Mouse (Mus musculus): ENCODE measurements around the gene Sec22b. TPM values are rescaled to one million over a fixed set of nuclear protein-coding genes. Genes with fewer than 3 reads are reported as not detected.

Gene Sec22b
- polyA plus RNA-seq, 1 experiment from 2014 or later = 146 TPM

DNA sequence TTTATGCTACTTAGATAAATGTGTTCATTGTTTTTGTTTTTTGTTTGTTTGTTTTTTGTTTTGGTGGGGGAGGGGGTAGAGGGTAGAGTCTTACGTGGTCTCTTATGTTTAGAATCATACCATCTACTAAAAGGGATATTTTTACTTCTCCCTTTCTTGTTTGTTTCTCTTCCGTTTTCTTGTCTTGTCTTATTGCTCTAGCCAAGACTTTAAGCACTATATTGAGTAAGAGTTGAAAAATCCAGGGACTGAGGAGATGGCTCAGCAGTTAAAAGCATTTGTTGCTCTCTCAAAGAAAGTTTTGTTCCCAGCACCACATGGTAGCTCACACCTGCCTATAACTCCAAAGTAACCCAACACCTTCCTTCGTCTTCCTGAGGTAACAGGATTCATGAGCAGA, 50.1 kb downstream of the Sec22b start:
- no peak overlapping the region for H3K4me3 ChIP-seq (ENCODE audit: low read depth, low read length)
- no peaks in the 10 kb centered on the region for H3K36me3 ChIP-seq (ENCODE audit: control insufficient read depth, insufficient read depth, low read length)
- peaks cover 3% of the 10 kb centered on the region; the same call in 1 of the 2 replicates for H3K27me3 ChIP-seq (ENCODE audit: control insufficient read depth, insufficient read depth, low read length)
- H3K4me1 ChIP-seq (ENCODE audit: control insufficient read depth, insufficient read depth, low read length) = peaks cover 7% of the 10 kb centered on the region; the same call in 1 of the 2 replicates
- no peak overlapping the region for H3K27ac ChIP-seq (ENCODE audit: low read depth, low read length)
- ATAC-seq (replicated peaks; ENCODE audit: insufficient number of reproducible peaks, low FRiP score, low TSS enrichment) = no peak
- 83% methylated on average over 3 of the region's 3 CpGs for WGBS (ENCODE audit: insufficient replicate concordance)
- H3K4me2 ChIP-seq = no peak overlapping the region
- H3K9me3 ChIP-seq (replicated peaks; ENCODE audit: control insufficient read depth, low read length) = no peaks in the 10 kb centered on the region; the same call in 1 of the 2 replicates
- no peak overlapping the region for H3K9ac ChIP-seq (ENCODE audit: low read depth, low read length)

DNA sequence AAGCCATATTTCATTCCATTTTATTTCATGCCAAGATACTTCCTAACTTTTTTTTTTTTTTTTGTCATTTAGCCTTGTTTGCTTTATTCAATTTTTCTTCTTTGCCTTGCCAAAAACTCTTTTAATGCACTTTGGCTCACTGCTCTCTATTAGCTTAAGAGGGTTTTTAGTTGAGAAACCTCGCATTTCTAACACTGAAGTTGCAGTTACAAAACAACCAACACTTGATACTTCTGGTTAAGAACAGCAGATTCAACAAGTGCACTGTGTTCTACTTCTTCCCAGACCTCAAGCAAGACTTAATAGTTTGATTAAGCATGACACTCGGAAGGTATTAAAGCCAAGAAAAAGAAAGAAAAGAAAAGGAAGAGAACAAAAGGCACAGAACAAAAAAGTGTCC, 52.2 kb downstream of the Sec22b start:
- H3K4me1 ChIP-seq (ENCODE audit: control insufficient read depth, insufficient read depth, low read length) = no peaks in the 10 kb centered on the region
- peaks cover 3% of the 10 kb centered on the region; the same call in 1 of the 2 replicates for H3K27me3 ChIP-seq (ENCODE audit: control insufficient read depth, insufficient read depth, low read length)
- H3K9ac ChIP-seq (ENCODE audit: low read depth, low read length) = no peak overlapping the region
- no peak overlapping the region for H3K4me3 ChIP-seq (ENCODE audit: low read depth, low read length)
- ATAC-seq (replicated peaks; ENCODE audit: insufficient number of reproducible peaks, low FRiP score, low TSS enrichment) = no peak
- no peaks in the 10 kb centered on the region; the same call in 1 of the 2 replicates for H3K9me3 ChIP-seq (replicated peaks; ENCODE audit: control insufficient read depth, low read length)
- WGBS (ENCODE audit: insufficient replicate concordance) = 85% methylated on average over 2 of the region's 2 CpGs
- H3K27ac ChIP-seq (ENCODE audit: low read depth, low read length) = no peak overlapping the region
- H3K4me2 ChIP-seq = no peak overlapping the region
- H3K36me3 ChIP-seq (ENCODE audit: control insufficient read depth, insufficient read depth, low read length) = no peaks in the 10 kb centered on the region

DNA sequence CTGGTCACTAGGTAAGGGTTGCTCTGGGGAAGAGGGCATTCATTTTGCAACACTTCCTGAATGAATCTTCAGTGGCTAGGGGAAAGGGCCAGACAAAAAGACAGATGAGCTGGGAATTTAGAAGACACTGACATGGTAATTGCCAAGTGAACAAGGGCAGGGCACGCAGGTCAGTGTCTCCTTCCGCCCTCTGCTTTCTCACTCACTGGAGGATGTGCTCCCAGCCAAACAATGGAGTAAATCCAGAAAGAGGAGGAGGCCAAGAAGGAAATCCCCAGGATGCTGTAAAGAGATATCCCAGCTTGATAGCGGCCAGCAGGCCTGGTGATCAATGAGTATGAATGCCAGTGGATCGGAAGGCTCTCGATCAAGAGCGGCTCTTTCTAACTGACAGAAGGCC, 55.3 kb downstream of the Sec22b start:
- 60% methylated on average over 6 of the region's 6 CpGs for WGBS (ENCODE audit: insufficient replicate concordance)
- no peaks in the 10 kb centered on the region for H3K4me1 ChIP-seq (ENCODE audit: control insufficient read depth, insufficient read depth, low read length)
- ATAC-seq (replicated peaks; ENCODE audit: insufficient number of reproducible peaks, low FRiP score, low TSS enrichment) = no peak
- no peaks in the 10 kb centered on the region; the same call in 1 of the 2 replicates for H3K9me3 ChIP-seq (replicated peaks; ENCODE audit: control insufficient read depth, low read length)
- H3K4me3 ChIP-seq (ENCODE audit: low read depth, low read length) = no peak overlapping the region
- H3K36me3 ChIP-seq (ENCODE audit: control insufficient read depth, insufficient read depth, low read length) = no peaks in the 10 kb centered on the region
- no peak overlapping the region for H3K4me2 ChIP-seq
- H3K27me3 ChIP-seq (ENCODE audit: control insufficient read depth, insufficient read depth, low read length) = peaks cover 3% of the 10 kb centered on the region; the same call in 1 of the 2 replicates
- no peak overlapping the region for H3K27ac ChIP-seq (ENCODE audit: low read depth, low read length)
- no peak overlapping the region for H3K9ac ChIP-seq (ENCODE audit: low read depth, low read length)

DNA sequence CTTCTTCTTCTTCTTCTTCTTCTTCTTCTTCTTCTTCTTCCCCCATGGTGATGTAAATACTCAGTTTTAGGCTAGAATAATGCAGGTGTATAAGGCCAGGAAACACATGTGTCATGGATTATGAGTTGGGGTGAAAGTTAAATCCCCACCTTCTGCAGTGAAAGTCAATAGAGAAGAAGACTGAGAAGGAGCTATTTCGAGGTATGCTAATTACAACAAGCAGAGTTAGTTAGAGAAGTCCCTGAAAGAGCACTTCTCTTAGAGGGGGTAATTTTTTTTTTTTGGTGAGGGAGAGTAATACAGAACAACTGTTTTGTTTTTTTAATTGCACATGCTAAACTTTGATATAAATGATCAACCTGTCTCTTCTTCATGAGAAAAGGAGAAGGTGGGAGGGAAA, 55.9 kb downstream of the Sec22b start:
- Histone ChIP-seq H3K4me2 (no peak overlapping the region), H3K27me3 (ENCODE audit: control insufficient read depth, insufficient read depth, low read length) (peaks cover 3% of the 10 kb centered on the region; the same call in 1 of the 2 replicates), H3K4me3 (ENCODE audit: low read depth, low read length) (no peak overlapping the region), H3K36me3 (ENCODE audit: control insufficient read depth, insufficient read depth, low read length) (no peaks in the 10 kb centered on the region), H3K4me1 (ENCODE audit: control insufficient read depth, insufficient read depth, low read length) (no peaks in the 10 kb centered on the region), H3K9me3 (replicated peaks; ENCODE audit: control insufficient read depth, low read length) (no peaks in the 10 kb centered on the region; the same call in 1 of the 2 replicates), H3K9ac (ENCODE audit: low read depth, low read length) (no peak overlapping the region), H3K27ac (ENCODE audit: low read depth, low read length) (no peak overlapping the region)
- no peak for ATAC-seq (replicated peaks; ENCODE audit: insufficient number of reproducible peaks, low FRiP score, low TSS enrichment)
- 56% methylated on average over 1 of the region's 1 CpGs for WGBS (ENCODE audit: insufficient replicate concordance)

DNA sequence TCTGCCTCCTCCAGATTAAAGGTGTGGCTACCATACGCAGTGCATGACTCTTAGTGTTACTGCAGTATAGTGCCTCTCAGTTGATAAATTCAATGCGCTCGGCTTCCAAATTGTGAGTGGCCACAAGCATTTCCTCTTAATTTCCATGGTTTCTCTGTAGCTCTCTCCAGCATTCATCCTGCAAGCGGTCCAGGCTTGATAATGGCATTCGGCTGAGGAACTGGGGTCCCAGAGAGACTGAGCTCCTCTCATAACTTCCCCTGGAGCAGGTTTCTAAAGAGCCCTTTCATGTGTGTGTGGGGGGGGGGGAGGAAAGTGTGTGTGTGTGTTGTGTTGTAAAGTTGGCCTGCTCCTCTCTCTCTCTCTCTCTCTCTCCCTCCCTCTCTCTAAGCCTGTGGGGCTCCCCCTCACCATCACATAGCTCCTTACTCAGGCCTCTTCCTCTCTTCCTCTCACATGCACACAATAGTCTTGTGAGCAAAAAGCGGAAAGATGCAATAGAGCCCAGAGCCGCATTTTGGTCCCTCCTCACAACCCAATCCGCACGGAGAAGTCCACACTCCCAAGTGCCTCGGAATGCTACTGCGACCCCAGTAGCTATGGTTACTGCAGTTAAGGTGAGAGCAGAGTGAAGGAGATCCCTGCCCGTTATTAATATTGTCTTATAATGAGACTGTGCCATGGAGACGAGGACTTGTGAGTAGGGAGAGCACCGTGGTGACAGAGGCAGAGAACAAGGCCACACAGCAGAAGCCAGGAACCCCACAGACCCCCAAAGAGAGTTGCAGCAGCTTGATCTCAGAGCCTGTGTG, 60.0 kb downstream of the Sec22b start:
- Histone ChIP-seq H3K9ac (ENCODE audit: low read depth, low read length) (no peak overlapping the region), H3K4me2 (no peak overlapping the region), H3K27ac (ENCODE audit: low read depth, low read length) (no peak overlapping the region), H3K4me1 (ENCODE audit: control insufficient read depth, insufficient read depth, low read length) (no peaks in the 10 kb centered on the region), H3K4me3 (ENCODE audit: low read depth, low read length) (no peak overlapping the region), H3K9me3 (replicated peaks; ENCODE audit: control insufficient read depth, low read length) (no peaks in the 10 kb centered on the region), H3K27me3 (ENCODE audit: control insufficient read depth, insufficient read depth, low read length) (no peaks in the 10 kb centered on the region), H3K36me3 (ENCODE audit: control insufficient read depth, insufficient read depth, low read length) (no peaks in the 10 kb centered on the region)
- 70% methylated on average over 14 of the region's 14 CpGs for WGBS (ENCODE audit: insufficient replicate concordance)
- no peak for ATAC-seq (replicated peaks; ENCODE audit: insufficient number of reproducible peaks, low FRiP score, low TSS enrichment)

DNA sequence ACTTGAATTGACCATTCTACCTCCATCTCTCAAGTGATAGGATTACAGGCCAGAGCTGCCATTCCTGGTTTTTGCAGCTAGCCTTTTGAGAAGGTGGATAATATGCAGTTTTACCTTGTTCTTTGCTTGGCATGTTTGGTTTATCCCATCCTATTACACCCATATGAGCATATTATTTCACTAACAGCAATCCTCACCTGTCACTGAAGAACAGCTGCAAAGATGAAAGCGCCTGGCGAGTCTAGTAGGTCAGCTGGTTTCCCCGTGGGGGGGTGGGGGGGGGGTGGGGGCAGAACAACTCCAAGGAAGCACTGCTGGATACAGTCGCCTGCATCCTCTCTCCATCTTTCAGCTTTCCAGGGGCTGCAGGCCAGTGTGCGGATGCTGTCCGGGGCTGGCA, 61.0 kb downstream of the Sec22b start:
- Histone ChIP-seq H3K4me1 (ENCODE audit: control insufficient read depth, insufficient read depth, low read length) (no peaks in the 10 kb centered on the region), H3K9ac (ENCODE audit: low read depth, low read length) (no peak overlapping the region), H3K4me3 (ENCODE audit: low read depth, low read length) (no peak overlapping the region), H3K27me3 (ENCODE audit: control insufficient read depth, insufficient read depth, low read length) (0 out of 2 replicates have a peak, but pooled peaks cover 3% of the 10 kb centered on the region), H3K4me2 (no peak overlapping the region), H3K9me3 (replicated peaks; ENCODE audit: control insufficient read depth, low read length) (no peaks in the 10 kb centered on the region), H3K36me3 (ENCODE audit: control insufficient read depth, insufficient read depth, low read length) (no peaks in the 10 kb centered on the region), H3K27ac (ENCODE audit: low read depth, low read length) (no peak overlapping the region)
- 59% methylated on average over 6 of the region's 6 CpGs for WGBS (ENCODE audit: insufficient replicate concordance)
- ATAC-seq (replicated peaks; ENCODE audit: insufficient number of reproducible peaks, low FRiP score, low TSS enrichment) = no peak

DNA sequence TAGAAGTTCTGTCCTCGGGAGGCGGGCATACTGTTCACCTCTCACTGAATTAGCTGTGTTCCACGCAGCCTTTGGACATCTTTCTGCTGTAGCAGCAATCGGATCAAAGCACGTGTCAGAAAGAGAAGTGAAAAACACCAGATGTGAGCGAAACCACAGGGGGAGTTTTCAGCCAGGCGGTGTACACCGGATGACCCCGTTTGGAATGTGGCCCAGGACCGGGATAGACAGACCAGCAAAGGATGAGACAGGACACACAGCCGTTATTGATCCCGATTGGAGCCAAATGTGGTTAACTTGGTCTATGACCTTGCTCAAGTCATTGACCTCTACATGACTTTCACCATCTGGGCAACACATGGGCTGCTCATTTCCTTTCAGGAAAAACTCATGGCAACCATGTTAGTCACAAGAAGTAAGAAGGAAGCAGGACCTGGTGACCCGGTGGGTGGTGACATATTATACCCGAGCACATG, 63.9 kb downstream of the Sec22b start:
- H3K4me2 ChIP-seq = no peak overlapping the region
- H3K27me3 ChIP-seq (ENCODE audit: control insufficient read depth, insufficient read depth, low read length) = peaks cover 3% of the 10 kb centered on the region; the same call in 1 of the 2 replicates
- no peak overlapping the region for H3K9ac ChIP-seq (ENCODE audit: low read depth, low read length)
- no peak overlapping the region for H3K27ac ChIP-seq (ENCODE audit: low read depth, low read length)
- ATAC-seq (replicated peaks; ENCODE audit: insufficient number of reproducible peaks, low FRiP score, low TSS enrichment) = no peak
- H3K9me3 ChIP-seq (replicated peaks; ENCODE audit: control insufficient read depth, low read length) = no peaks in the 10 kb centered on the region
- H3K4me1 ChIP-seq (ENCODE audit: control insufficient read depth, insufficient read depth, low read length) = no peaks in the 10 kb centered on the region
- H3K36me3 ChIP-seq (ENCODE audit: control insufficient read depth, insufficient read depth, low read length) = no peaks in the 10 kb centered on the region
- H3K4me3 ChIP-seq (ENCODE audit: low read depth, low read length) = no peak overlapping the region
- WGBS (ENCODE audit: insufficient replicate concordance) = 45% methylated on average over 14 of the region's 14 CpGs

DNA sequence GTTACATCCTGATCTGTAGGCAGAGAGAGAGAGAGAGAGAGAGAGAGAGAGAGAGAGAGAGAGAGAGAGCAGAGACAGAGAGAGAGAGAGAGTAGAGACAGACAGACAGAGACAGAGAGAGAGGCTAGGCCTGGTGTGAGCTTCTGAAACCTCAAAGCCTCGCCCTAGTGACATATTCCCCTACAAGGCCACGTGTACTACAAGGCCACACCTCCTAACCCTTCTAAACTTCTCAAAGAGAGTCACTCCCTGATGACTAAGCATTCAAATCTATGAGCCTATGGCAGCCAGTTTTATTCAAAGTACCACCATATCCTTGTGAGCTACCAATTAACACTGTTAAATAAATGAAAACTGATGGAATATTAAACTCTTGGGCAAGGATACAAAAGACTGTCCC, 66.6 kb downstream of the Sec22b start:
- no peak overlapping the region for H3K9ac ChIP-seq (ENCODE audit: low read depth, low read length)
- peaks cover 16% of the 10 kb centered on the region for H3K27me3 ChIP-seq (ENCODE audit: control insufficient read depth, insufficient read depth, low read length)
- H3K36me3 ChIP-seq (ENCODE audit: control insufficient read depth, insufficient read depth, low read length) = no peaks in the 10 kb centered on the region
- H3K4me1 ChIP-seq (ENCODE audit: control insufficient read depth, insufficient read depth, low read length) = peaks cover 9% of the 10 kb centered on the region
- no peak overlapping the region for H3K4me3 ChIP-seq (ENCODE audit: low read depth, low read length)
- H3K4me2 ChIP-seq = no peak overlapping the region
- 63% methylated on average over 2 of the region's 2 CpGs for WGBS (ENCODE audit: insufficient replicate concordance)
- H3K9me3 ChIP-seq (replicated peaks; ENCODE audit: control insufficient read depth, low read length) = no peaks in the 10 kb centered on the region
- no peak overlapping the region for H3K27ac ChIP-seq (ENCODE audit: low read depth, low read length)
- ATAC-seq (replicated peaks; ENCODE audit: insufficient number of reproducible peaks, low FRiP score, low TSS enrichment) = no peak

DNA sequence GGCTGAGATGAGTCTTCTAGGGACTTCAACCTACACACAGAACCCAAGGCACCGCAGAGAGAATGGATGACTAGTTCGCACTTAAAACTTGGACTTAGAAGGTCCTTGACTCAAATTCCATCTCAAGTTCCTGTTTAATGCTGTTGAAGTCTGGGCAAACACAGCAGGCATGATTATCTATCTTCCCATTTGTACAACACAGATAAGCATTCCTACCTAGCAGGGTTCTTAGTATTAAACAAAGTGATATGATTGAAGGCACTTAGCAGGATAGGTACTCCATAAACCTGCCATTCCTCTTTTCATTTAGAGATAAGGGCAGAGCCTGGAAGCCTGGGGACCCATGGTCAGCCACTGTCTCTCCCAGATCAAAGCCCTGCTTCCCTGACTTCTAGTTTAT, 67.2 kb downstream of the Sec22b start:
- H3K4me1 ChIP-seq (ENCODE audit: control insufficient read depth, insufficient read depth, low read length) = peaks cover 9% of the 10 kb centered on the region
- no peaks in the 10 kb centered on the region for H3K9me3 ChIP-seq (replicated peaks; ENCODE audit: control insufficient read depth, low read length)
- 50% methylated on average over 2 of the region's 2 CpGs for whole genome bisulfite sequencing (ENCODE audit: insufficient replicate concordance)
- no peak overlapping the region for H3K9ac ChIP-seq (ENCODE audit: low read depth, low read length)
- H3K27me3 ChIP-seq (ENCODE audit: control insufficient read depth, insufficient read depth, low read length) = peaks cover 16% of the 10 kb centered on the region
- no peak overlapping the region for H3K27ac ChIP-seq (ENCODE audit: low read depth, low read length)
- no peak overlapping the region for H3K4me3 ChIP-seq (ENCODE audit: low read depth, low read length)
- no peak overlapping the region for H3K4me2 ChIP-seq
- no peaks in the 10 kb centered on the region for H3K36me3 ChIP-seq (ENCODE audit: control insufficient read depth, insufficient read depth, low read length)
- ATAC-seq (replicated peaks; ENCODE audit: insufficient number of reproducible peaks, low FRiP score, low TSS enrichment) = no peak

Measured in heart, embryonic 11.5 days (tissue).